Mouse (Mus musculus) cerebellum, adult 2 months (tissue): ENCODE results near the gene Mpv17.

ENCODE experiments used
- CTCF ChIP-seq: fragments of 200-500 bp; IDR thresholded peaks from 2 replicates; pipeline ENCODE4 v1.5.1; 2011; ENCODE audit warnings: low read depth, mild to moderate bottlenecking, control low read depth, low read length, moderate library complexity, borderline replicate concordance; ENCODE audit not compliant: insufficient read depth
- POLR2A ChIP-seq: fragments of 200-500 bp; IDR thresholded peaks from 2 replicates; pipeline ENCODE4 v1.6.1; 2011; ENCODE audit warnings: low read length, control low read depth, borderline replicate concordance; ENCODE audit not compliant: insufficient read depth

- TF ChIP-seq CTCF (no peak), POLR2A (no peak)
These were observed 40.7 kb upstream of the Mpv17 start for GRCm38 (mm10) chr5:31194486-31195485.
